Mouse (Mus musculus) kidney, adult 2 months (tissue): ENCODE data around the gene 9030612E09Rik. TPM values are rescaled to one million over a fixed set of nuclear protein-coding genes. Genes with fewer than 3 reads are reported as not detected.

Source experiments
- DNase-seq: peaks from one replicate; pipeline ENCODE4 v3.0.0; 2021
- H3K27ac ChIP-seq: fragments of 200-500 bp; 2 replicates; pipeline ENCODE4 v1.5.1; 2012; ENCODE audit warnings: low read depth, low read length, control low read depth, inconsistent platforms; ENCODE audit not compliant: insufficient read depth
- H3K27me3 ChIP-seq: fragments of 200-500 bp; replicated peaks from 2 replicates; pipeline ENCODE4 v1.6.1; 2012; ENCODE audit warnings: mild to moderate bottlenecking, moderate library complexity, low read length, inconsistent platforms; ENCODE audit not compliant: control insufficient read depth, insufficient read depth
- H3K36me3 ChIP-seq: fragments of 200-500 bp; 2 replicates; pipeline ENCODE4 v1.6.1; 2012; ENCODE audit warnings: mild to moderate bottlenecking, moderate library complexity, low read length, inconsistent platforms; ENCODE audit not compliant: control insufficient read depth, insufficient read depth
- H3K4me1 ChIP-seq: fragments of 200-500 bp; 2 replicates; pipeline ENCODE4 v1.6.1; 2011; ENCODE audit warnings: low read length; ENCODE audit not compliant: control insufficient read depth, insufficient read depth
- H3K4me3 ChIP-seq: fragments of 200-500 bp; 2 replicates; pipeline ENCODE4 v1.5.1; 2011; ENCODE audit warnings: mild to moderate bottlenecking, low read depth, low read length, control low read depth; ENCODE audit not compliant: insufficient read depth
- CTCF ChIP-seq: fragments of 200-500 bp; conservative IDR thresholded peaks from 2 replicates; pipeline ENCODE4 v1.5.1; 2011; ENCODE audit warnings: low read depth, mild to moderate bottlenecking, control low read depth, low read length, moderate library complexity, mixed read lengths; ENCODE audit not compliant: insufficient read depth, insufficient read length
- POLR2A ChIP-seq: fragments of 200-500 bp; IDR thresholded peaks from one replicate; pipeline ENCODE4 v1.6.1; 2011; ENCODE audit warnings: low read depth, low read length, control low read depth
- WGBS: fragments of 180-500 bp; shearing (Covaris S2); methylation state at CpG from one replicate; pipeline ENCODE4 v1.1.7; 2018; 5-methylcytosine and 5-hydroxymethylcytosine counted together
- polyA plus RNA-seq: library from polyadenylated mRNA; depleted of rRNA; stranded (reverse); fragments of >200 nt; gene quantifications from 2 replicates; pipeline ENCODE4 v1.2.3, GENCODE M21; 2012; rRNA removed

The 9030612E09Rik gene
- polyA plus RNA-seq, 1 experiment: 0.14 TPM

- Histone ChIP-seq H3K27me3 (no peaks in the 10 kb centered on the region), H3K27ac (no peak overlapping the region), H3K36me3 (no peaks in the 10 kb centered on the region), H3K4me1 (no peaks in the 10 kb centered on the region), H3K4me3 (no peak overlapping the region)
- 81% methylated on average over 3 of the region's 3 CpGs for WGBS
- DNase-seq: no peak
- TF ChIP-seq POLR2A: no peak
- TF ChIP-seq CTCF: no peak
Observed at GRCm38 (mm10) chr10:43203865-43204264, 29.4 kb downstream of the 9030612E09Rik start.

- WGBS: 54% methylated on average over 6 of the region's 6 CpGs
- TF ChIP-seq POLR2A: no peak
- TF ChIP-seq CTCF: peak; percentile 48
- Histone ChIP-seq H3K4me3 (no peak overlapping the region), H3K36me3 (no peaks in the 10 kb centered on the region), H3K27ac (no peak overlapping the region), H3K27me3 (no peaks in the 10 kb centered on the region), H3K4me1 (no peaks in the 10 kb centered on the region; the same call in 1 of the 2 replicates)
- peak; percentile 9 for DNase-seq
Observed at GRCm38 (mm10) chr10:43211866-43212265, 37.4 kb downstream of the 9030612E09Rik start.

GRCm38 (mm10) chr10:43217361-43217900 is 42.9 kb downstream of the 9030612E09Rik start:
- peaks cover 7% of the 10 kb centered on the region for H3K4me1 ChIP-seq
- no peak overlapping the region for H3K27ac ChIP-seq
- 93% methylated on average over 13 of the region's 13 CpGs for WGBS
- H3K4me3 ChIP-seq: no peak overlapping the region
- DNase-seq: no peak
- no peak for TF ChIP-seq CTCF
- no peaks in the 10 kb centered on the region for H3K36me3 ChIP-seq
- H3K27me3 ChIP-seq: no peaks in the 10 kb centered on the region

- Histone ChIP-seq H3K36me3 (no peaks in the 10 kb centered on the region), H3K27me3 (no peaks in the 10 kb centered on the region), H3K4me1 (peaks cover 7% of the 10 kb centered on the region), H3K27ac (peak overlapping the region; percentile 84), H3K4me3 (peak overlapping the region; percentile 77)
- peak; percentile 17 for DNase-seq
- WGBS: 6% methylated on average over 7 of the region's 7 CpGs
- TF ChIP-seq POLR2A (no peak), CTCF (no peak)
Observed at GRCm38 (mm10) chr10:43220479-43220878, 46.0 kb downstream of the 9030612E09Rik start.

- under 1% methylated on average over 50 of the region's 50 CpGs for WGBS
Observed at GRCm38 (mm10) chr10:43220910-43221625, 46.6 kb downstream of the 9030612E09Rik start, which contains the start of gene Pdss2. Gene Pdss2, plus strand, starts transcription at chr10:43221486.

GRCm38 (mm10) chr10:43221659-43222058 is 47.2 kb downstream of the 9030612E09Rik start:
- WGBS: under 1% methylated on average over 25 of the region's 25 CpGs
- TF ChIP-seq CTCF (no peak), POLR2A (no peak)
- H3K27ac ChIP-seq: peak overlapping the region; percentile 15; the same call in 1 of the 2 replicates
- no peaks in the 10 kb centered on the region for H3K36me3 ChIP-seq
- H3K4me1 ChIP-seq: peaks cover 7% of the 10 kb centered on the region
- no peak for DNase-seq
- H3K27me3 ChIP-seq: no peaks in the 10 kb centered on the region
- peak overlapping the region; percentile 77 for H3K4me3 ChIP-seq

More at GRCm38 (mm10) chr10:43220910-43221625, 46.6 kb downstream of the 9030612E09Rik start, which contains the start of gene Pdss2:
- Histone ChIP-seq H3K36me3 (no peaks in the 10 kb centered on the region), H3K4me3 (peak within 1 kb of the TSS; percentile 77), H3K4me1 (peaks cover 7% of the 10 kb centered on the region), H3K27me3 (no peaks in the 10 kb centered on the region), H3K27ac (peak within 1 kb of the TSS; percentile 84)
- DNase-seq: peak; percentile 98
- TF ChIP-seq POLR2A (peak; percentile 93), CTCF (no peak)

- no peaks in the 10 kb centered on the region for H3K27me3 ChIP-seq
- no peak for DNase-seq
- no peak overlapping the region for H3K4me3 ChIP-seq
- peaks cover 7% of the 10 kb centered on the region for H3K4me1 ChIP-seq
- no peak overlapping the region for H3K27ac ChIP-seq
- WGBS: 87% methylated on average over 2 of the region's 2 CpGs
- TF ChIP-seq POLR2A (no peak), CTCF (no peak)
- no peaks in the 10 kb centered on the region for H3K36me3 ChIP-seq
Observed at GRCm38 (mm10) chr10:43223391-43223790, 48.9 kb downstream of the 9030612E09Rik start.

Other genes starting within 250 kb of the 9030612E09Rik start
- 0.30 and 0.33 TPM in 2 replicates for gene Sobp, start 174 bp upstream of the 9030612E09Rik start, polyA plus RNA-seq
- 16.8 and 18.1 TPM in 2 replicates for gene Pdss2, start 46.8 kb downstream of the 9030612E09Rik start, polyA plus RNA-seq